Mouse (Mus musculus) left cerebral cortex, postnatal 36 days (tissue): ENCODE data around the gene Ccdc15. TPM values are rescaled to one million over a fixed set of nuclear protein-coding genes. Genes with fewer than 3 reads are reported as not detected.

Experiments
- DNase-seq, 2 experiments: peaks; one replicate each; pipeline ENCODE4 v3.0.0; 2021 to 2022; ENCODE audit warnings: low spot score in 2 of 2, mixed read lengths in 1 of 2
- intact Hi-C: fragments of 180-260 bp; cut with DNase I; formaldehyde crosslinking; loops from one replicate; pipeline ENCODE4 v1.15.1; 2025
- total RNA-seq, 2 experiments: library from RNA; stranded (reverse); gene quantifications; 2 replicates each; pipeline ENCODE4 v1.2.3; 2021

Ccdc15 gene
- total RNA-seq, 2 experiments from 2014 or later: 1.5 to 3.1 TPM

DNA sequence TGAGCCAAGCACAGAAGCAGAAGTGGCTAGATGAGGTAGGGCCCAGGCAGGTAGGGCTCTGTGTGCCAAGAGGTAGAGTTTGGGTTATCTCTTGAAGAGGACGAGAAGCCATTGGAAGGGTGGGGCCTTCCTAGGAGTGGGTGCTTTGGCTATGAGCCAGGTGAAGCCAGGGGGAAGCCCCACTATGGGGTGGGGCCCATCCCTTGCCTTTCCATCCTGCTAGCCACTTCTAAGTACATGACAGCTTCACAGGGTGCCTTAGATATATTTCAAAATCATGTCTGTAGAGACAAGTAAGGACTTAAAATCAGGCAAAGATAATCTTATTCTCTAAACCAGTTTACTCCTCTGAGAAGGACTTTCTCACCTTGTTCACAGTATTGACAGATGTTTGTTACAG lies 103.6 kb downstream of the Ccdc15 start:
- intact Hi-C loops: no loop called here
- no peak for DNase-seq

DNA sequence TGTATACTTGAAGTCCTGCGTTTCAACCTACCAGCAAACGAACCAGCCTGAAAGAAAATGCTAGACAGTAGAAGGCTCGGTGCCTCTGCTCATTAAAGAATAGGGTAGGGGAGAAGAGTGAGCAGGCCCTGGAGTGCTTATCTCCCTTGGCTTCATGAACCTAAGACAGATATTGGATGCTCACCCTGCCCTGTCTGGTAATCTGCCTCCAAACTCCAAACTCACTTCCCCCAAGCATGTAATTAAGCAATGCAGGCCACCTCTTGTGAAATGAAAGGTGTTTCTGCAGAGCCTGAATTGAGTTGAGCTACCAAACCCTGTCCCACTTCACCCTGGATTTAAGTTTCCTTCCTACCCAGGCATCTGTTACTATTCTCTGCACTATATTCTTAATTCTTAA lies 105.5 kb downstream of the Ccdc15 start:
- no peak for DNase-seq
- intact Hi-C loops: no loop called here

DNA sequence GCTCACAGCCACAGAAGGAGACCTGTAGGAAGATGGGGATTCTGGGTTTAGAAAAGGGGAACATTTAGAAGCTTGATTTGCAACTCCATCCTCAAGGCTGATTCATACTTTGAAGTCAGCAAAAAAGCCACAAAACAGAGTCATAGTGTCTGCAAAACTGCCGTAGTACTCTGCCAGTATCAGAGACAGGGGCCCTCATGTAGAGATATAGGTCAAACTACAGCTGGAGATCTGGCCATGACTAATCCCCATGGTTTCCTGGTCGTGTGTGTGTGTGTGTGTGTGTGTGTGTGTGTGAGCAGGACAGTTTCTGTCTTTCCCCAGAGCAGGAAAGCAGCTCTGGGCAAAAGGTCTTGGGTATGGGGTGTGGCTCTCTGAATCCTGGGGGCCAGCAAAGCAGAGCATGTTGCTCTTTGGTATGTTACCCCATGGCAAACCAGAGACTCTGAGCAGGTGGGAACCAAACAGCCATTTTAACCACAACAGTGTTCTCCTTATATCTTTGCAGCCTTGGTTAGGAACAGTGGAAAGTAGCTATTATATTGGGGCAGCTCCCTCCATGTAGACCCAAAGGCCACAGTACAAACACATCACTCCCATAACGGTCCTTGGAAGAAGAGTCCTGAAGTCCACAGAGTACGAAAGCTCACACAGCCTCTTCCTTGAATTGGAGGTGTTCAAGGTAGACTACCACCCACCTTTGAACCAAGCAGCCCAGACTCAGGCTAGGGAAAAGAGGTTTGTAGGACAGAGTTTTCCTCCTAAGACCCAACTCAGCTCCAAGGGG lies 112.1 kb downstream of the Ccdc15 start:
- intact Hi-C loops: no loop called here
- DNase-seq: no peak

DNA sequence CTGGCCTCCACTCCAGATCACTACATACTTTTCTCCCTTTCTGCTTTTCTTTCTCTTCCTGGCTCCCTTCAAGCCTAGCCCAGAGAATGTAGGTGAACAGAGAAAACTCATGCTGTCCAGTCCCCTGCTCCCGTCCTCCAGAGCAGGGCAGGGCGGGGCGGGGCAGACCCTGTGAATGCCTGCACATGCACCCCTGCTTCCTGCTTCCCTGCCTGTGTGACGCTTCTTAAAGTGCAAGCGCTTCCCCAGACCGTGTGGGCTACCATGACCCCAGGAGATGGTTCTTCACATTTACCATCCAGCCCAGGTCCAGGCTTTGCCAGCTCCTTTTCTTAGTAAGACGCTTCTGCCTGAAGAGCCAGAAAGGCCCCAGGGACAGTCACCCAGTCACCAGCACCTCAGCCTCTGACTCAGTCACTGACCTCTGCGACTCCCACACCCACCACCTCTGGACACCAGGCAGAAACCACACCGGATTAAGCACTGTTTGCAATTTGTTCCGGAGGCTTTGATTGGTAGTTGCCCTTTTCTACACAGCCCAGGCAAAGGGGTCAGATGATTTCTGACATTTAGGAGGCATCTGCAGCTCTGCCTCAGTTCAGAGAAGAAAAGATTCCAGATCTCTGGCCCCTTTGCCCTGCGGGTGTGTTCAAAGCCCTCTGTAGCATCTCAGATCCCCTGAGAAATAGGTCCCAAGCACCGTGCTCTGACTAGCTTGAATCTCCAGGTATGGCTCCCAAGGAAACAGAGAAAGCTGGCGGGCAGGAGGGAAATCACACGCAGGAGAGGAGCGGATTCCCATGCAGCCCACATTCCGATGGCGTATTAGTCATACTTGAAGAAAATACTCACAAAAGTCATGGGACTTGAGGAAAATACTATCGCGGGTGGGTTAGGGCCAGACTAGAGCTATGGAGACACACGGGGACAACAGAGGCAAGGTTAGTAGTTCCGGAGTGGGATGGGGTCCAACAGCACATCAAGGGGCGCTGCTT lies 115.7 kb downstream of the Ccdc15 start:
- intact Hi-C loops: no loop called here
- DNase-seq: no peak

DNA sequence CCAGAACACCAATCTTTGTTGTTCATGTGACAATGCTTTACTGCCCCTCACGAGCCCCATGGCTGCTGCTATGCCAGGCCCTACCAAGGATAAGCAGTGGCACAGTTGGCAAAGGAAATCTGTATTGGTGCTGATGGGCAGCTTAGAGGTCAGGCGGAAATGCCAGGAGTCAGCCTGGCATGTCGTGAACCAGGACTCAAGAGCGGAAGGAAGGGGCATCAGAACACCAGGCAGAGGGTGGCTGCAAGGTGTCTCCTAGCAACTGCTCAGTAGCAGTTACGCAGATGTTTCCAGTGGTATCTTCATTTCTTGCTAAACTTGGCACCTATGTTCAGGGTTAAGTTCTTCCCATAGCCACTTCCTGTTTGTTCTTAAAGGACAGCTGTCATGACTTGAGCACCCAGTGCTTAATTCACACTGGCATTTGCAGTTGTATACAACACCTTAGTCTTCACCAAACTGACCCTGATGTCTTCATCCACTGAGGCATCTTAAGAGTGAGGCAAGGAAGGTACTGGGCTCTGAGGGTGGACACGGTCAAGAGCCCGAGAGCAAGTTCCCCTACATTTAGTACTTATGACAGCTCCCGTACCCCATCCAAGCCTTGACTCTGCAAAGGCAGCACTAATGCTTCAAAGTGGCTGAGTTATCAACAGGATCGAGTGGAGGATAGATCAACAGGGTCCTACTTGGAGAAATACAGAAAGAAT lies 117.6 kb downstream of the Ccdc15 start:
- DNase-seq: no peak
- intact Hi-C loops: loop anchor here (2.0 kb wide), 2 partner anchors 54 to 258 kb away; no protein-coding TSS in a partner anchor

DNA sequence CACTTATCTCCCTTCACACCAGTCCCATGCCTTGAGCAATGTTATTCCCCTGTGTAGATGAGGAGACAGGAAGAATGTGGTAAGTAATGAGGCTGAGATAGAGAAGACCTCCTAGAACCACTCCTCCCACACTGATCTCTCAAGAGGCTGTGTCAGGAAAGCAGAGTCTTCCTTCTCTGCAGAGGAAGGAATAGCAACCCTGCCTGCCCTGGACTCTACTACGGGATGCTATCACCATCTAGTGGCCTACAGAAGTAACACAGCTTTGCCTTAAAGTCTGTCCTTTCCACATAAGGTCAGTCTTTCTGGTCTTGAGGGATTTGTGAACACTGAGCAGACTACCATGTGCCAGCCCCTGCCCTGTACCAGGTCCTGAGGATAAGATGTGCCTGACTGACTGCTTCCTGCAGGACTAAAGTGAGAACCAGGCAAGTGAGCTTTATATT lies 118.3 kb downstream of the Ccdc15 start:
- peak; percentile 55 to 72 for DNase-seq
- intact Hi-C loops: loop anchor here (2.0 to 5.0 kb wide), 3 partner anchors 53 to 338 kb away; no protein-coding TSS in a partner anchor

Other genes starting within 250 kb of the Ccdc15 start
- 10 to 100 TPM; 68.3 to 92.3 TPM for gene Pknox2, start 201.0 kb downstream of the Ccdc15 start, total RNA-seq
- 10 to 100 TPM in 1 of 2 experiments, 1 to 10 TPM in 1; 9.9 to 11.6 TPM for gene Tmem218, start 140.2 kb downstream of the Ccdc15 start, total RNA-seq
- gene Slc37a2, start 92.7 kb downstream of the Ccdc15 start, total RNA-seq: 1 to 10 TPM; 1.6 to 1.8 TPM
- 10 to 100 TPM; 62.8 to 64.3 TPM for gene Hepacam, start 18.9 kb upstream of the Ccdc15 start, total RNA-seq
- 1 to 10 TPM; 7.6 to 7.8 TPM for gene Robo4, start 53.5 kb upstream of the Ccdc15 start, total RNA-seq
- 10 to 100 TPM; 21.6 to 33.0 TPM for gene Robo3, start 84.8 kb upstream of the Ccdc15 start, total RNA-seq
- 10 to 100 TPM; 18.8 to 26.6 TPM for gene Msantd2, start 140.9 kb upstream of the Ccdc15 start, total RNA-seq
- 10 to 100 TPM; 19.5 to 23.0 TPM for gene Esam, start 179.6 kb upstream of the Ccdc15 start, total RNA-seq
- gene Vsig2, start 190.8 kb upstream of the Ccdc15 start, total RNA-seq: 1 to 10 TPM; 1.4 to 4.1 TPM
- 1,000 to 10,000 TPM; 1,855 to 2,522 TPM for gene Nrgn, start 204.5 kb upstream of the Ccdc15 start, total RNA-seq
- gene Siae, start 207.3 kb upstream of the Ccdc15 start, total RNA-seq: 10 to 100 TPM; 18.3 to 19.7 TPM